Mouse (Mus musculus) liver, postnatal 0 days (tissue): ENCODE data around the gene Slc46a2.

Experiments
- CTCF ChIP-seq: sonication (generic); IDR thresholded peaks from 2 replicates; pipeline ENCODE4 v1.5.1; 2016; ENCODE audit warnings: antibody characterized with exemption, low read depth
- EP300 ChIP-seq: IDR thresholded peaks from 2 replicates; pipeline ENCODE4 v1.6.1; 2016; ENCODE audit warnings: antibody characterized with exemption, low read depth, mild to moderate bottlenecking

DNA sequence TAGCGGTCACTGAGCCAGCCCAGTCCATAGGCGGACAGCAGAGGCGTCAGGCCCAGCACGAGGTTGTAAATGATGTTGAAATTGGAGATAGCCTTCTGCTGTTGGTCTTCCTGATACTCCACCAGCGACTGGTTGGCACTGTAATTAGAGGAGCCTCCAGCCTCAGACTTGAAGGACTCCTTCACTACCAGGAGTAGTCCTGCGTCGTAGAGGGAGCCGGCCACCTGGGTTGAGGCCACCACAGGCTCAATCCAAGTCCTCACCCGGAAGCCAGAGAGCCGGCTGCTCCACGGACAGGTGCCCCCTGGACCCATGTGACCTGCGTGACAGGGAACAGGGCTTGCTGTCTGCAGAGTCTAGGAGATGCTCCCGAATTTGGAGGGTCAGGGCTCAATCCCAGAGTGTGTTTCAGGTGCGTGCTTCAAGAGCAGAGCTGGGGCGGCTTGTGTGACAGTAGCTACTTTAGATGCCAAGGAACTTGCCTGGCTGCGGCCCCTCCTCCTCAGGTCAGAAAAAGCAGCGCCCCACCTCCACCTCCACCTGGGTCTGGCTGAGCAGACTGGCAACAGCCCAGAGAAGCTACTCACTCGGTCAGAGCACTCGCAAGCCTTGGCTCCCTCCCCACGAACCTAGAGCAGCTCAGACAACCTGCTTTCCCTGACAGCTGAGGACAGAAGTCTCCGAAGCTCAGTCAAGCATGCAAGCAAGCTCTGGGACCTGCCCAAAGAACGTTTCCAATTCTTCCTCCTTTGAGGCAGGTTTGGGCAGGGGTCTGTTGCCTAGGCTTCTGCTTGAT, at the start of gene Slc46a2:
- TF ChIP-seq CTCF (no peak), EP300 (no peak)
